Mouse (Mus musculus): Measurements from ENCODE around the gene Tshz2.

GRCm38 (mm10) chr2:169843553-169843952, 210.7 kb downstream of the Tshz2 start:
- TF ChIP-seq CTCF (IDR thresholded peaks at IDR 0.05; ENCODE audit: extremely low read depth, insufficient read depth, insufficient read length, insufficient replicate concordance): no peak
- no peak for TF ChIP-seq POLR2A (IDR thresholded peaks at IDR 0.05; ENCODE audit: low read depth, low read length)

Data from spleen, adult 2 months (tissue).